Mouse (Mus musculus) bone marrow macrophage, adult 2 months (primary cell): ENCODE measurements at regions not wholly inside any gene's neighbourhood (a gene's known extent, or its start where the extent isn't known, plus 50 kb on each side); places are given as distances from the start of the nearest gene placed in this dataset.

Experiments used
- H3K27ac ChIP-seq: 2 replicates; pipeline ENCODE4 v1.5.1; 2012; ENCODE audit warnings: low read depth, low read length; ENCODE audit not compliant: insufficient read depth
- H3K4me1 ChIP-seq: 2 replicates; pipeline ENCODE4 v1.6.1; 2012; ENCODE audit warnings: low read length; ENCODE audit not compliant: control insufficient read depth, insufficient read depth
- H3K4me3 ChIP-seq: 2 replicates; pipeline ENCODE4 v1.5.1; 2012; ENCODE audit warnings: mild to moderate bottlenecking, low read length, moderate library complexity; ENCODE audit not compliant: insufficient read depth
- CTCF ChIP-seq: IDR thresholded peaks from 2 replicates; pipeline ENCODE4 v1.5.1; 2012; ENCODE audit warnings: low read depth, mild to moderate bottlenecking, low read length, moderate library complexity
- POLR2A ChIP-seq: IDR thresholded peaks from 2 replicates; pipeline ENCODE4 v1.6.1; 2012; ENCODE audit warnings: mild to moderate bottlenecking, low read depth, low read length, borderline replicate concordance

- no peaks in the 10 kb centered on the region for H3K4me1 ChIP-seq
- H3K27ac ChIP-seq, result no peak overlapping the region
- TF ChIP-seq CTCF (no peak), POLR2A (no peak)
- no peak overlapping the region for H3K4me3 ChIP-seq
These were observed 62.7 kb upstream of the Jade1 start for GRCm38 (mm10) chr3:41492727-41493392.

DNA sequence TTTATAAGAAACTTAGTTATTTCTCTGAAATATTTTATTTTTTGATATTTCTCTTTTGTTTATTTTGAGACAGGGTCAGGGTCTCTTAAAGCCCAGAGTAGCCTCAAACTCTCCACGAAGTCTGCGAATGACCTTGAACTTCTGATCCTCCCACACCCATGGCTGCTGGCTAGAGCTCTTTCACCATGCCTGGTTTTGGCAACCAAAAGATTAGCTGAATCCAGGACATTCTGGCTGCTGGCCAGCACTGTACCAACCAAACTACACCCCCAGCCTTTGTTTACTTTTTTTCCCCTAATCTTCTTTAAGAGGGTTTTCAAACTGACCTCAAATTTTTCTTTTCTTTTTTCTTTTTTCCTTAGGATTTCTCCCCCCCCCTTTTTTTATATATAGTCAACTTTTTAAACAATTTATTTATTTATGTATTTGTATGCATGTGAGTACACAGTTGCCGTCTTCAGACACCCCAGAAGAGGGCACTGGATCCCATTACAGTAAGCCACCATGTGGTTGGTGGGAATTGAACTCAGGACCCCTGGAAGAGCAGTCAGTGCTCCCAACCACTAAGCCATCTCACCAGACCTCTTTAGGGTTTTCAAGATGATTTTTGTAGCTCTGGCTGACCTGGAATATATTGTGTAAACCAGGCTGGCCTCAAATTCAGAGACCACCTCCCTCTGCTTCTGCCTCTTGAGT, 63.4 kb upstream of the Jade1 start:
- no peaks in the 10 kb centered on the region for H3K4me1 ChIP-seq
- no peak overlapping the region for H3K4me3 ChIP-seq
- H3K27ac ChIP-seq, result no peak overlapping the region
- TF ChIP-seq CTCF, result no peak
- TF ChIP-seq POLR2A, result no peak

- no peak overlapping the region for H3K4me3 ChIP-seq
- no peak overlapping the region for H3K27ac ChIP-seq
- H3K4me1 ChIP-seq, result no peaks in the 10 kb centered on the region
- TF ChIP-seq POLR2A, result no peak
- TF ChIP-seq CTCF, result no peak
These were observed 64.3 kb upstream of the Jade1 start for GRCm38 (mm10) chr3:41491185-41491584.

DNA sequence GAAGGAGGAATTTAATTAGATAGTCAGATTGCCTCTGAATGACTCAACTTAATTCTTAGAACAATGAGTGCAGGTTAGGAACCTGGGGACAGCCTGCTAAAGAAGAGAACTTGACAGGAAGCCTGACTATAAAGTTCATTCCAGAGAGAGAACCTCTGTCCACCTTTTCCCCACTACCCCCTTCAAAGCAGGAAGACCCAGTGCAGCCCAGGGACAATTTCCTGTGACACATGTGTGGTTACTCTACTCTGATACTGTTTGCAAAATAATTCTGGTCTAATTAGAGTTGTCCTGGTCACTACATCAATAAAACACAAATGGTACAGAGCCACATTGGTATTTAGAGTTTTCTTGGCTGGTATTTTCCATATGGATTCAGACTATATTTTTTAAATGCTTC, 65.5 kb upstream of the Jade1 start:
- H3K4me1 ChIP-seq, result no peaks in the 10 kb centered on the region
- H3K4me3 ChIP-seq, result no peak overlapping the region
- no peak for TF ChIP-seq CTCF
- TF ChIP-seq POLR2A, result no peak
- H3K27ac ChIP-seq, result no peak overlapping the region

GRCm38 (mm10) chr3:41489571-41489970, 66.0 kb upstream of the Jade1 start:
- TF ChIP-seq CTCF, result no peak
- TF ChIP-seq POLR2A, result no peak
- Histone ChIP-seq H3K4me1 (no peaks in the 10 kb centered on the region), H3K27ac (no peak overlapping the region), H3K4me3 (no peak overlapping the region)

DNA sequence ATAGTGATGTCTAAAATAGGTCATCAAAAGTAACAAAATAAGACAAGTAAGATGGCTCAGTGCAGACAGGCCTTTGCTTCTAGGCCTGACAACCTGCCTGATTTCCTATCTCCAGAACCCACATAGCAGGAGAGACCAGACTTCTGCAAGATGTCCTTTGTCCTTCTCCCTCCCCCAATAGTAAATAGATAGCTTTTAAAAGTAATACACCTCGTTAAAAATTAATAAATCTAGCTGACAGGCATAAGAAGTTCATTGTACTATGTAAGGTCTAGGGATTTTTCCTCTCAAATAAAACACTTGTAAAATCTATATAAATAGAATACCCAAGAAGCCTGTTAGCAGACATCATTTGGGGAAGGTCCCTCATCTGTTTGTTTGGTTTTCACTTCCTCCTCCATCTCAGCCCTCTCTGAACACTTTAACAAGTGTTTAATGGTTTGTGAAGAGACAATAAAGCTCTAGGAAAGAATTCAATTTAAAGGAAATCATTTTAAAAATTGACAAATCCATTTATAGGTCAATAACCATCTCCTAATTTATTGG, 67.2 kb upstream of the Jade1 start:
- no peak for TF ChIP-seq CTCF
- no peak for TF ChIP-seq POLR2A
- Histone ChIP-seq H3K27ac (no peak overlapping the region), H3K4me3 (no peak overlapping the region), H3K4me1 (no peaks in the 10 kb centered on the region)

DNA sequence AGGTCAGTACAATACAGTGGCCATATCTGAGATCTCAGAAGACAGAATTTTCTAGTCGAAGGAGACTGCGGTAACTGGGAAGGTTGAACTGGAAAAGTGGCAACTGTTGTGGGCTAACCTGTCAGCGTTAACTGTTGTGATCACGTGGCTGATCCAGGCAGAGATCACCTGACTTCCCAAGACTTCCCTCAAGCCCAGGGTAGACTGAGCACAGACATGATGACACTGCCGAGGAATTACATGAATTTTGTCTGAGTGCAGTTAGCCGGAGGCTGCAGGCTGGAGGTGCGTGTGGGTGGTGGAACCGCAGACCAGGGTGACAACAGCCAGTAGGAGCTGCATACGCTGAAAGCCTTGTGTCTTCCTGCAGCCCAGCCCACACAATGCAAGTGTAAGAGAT, 70.6 kb upstream of the Jade1 start:
- H3K4me3 ChIP-seq, result no peak overlapping the region
- no peak for TF ChIP-seq CTCF
- no peak for TF ChIP-seq POLR2A
- no peak overlapping the region for H3K27ac ChIP-seq
- no peaks in the 10 kb centered on the region for H3K4me1 ChIP-seq

DNA sequence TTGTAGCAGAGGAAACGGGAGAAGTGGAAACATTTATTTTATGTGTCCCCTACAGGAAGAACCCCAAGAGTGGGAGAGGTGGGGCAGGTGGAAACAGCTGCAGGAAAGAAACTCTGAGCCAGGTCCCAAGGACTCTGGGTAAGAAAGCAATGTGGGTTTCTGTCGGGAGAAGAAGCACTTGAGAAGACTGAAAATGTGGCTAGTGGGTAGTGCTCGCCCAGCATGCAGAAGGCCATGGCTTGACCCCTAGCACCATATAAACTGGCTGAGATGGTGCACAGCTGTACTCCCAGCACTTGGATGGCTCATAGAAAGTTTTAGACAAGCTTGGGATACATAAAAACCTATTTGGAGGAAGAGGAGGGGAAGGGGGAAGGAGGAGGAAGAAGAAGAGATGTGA, 71.9 kb upstream of the Jade1 start:
- Histone ChIP-seq H3K27ac (no peak overlapping the region), H3K4me3 (no peak overlapping the region), H3K4me1 (no peaks in the 10 kb centered on the region)
- TF ChIP-seq CTCF, result no peak
- TF ChIP-seq POLR2A, result no peak

- no peak for TF ChIP-seq CTCF
- TF ChIP-seq POLR2A, result no peak
- H3K4me1 ChIP-seq, result no peaks in the 10 kb centered on the region
- H3K4me3 ChIP-seq, result no peak overlapping the region
- H3K27ac ChIP-seq, result no peak overlapping the region
These were observed 72.5 kb upstream of the Jade1 start for GRCm38 (mm10) chr3:41482881-41483494.

DNA sequence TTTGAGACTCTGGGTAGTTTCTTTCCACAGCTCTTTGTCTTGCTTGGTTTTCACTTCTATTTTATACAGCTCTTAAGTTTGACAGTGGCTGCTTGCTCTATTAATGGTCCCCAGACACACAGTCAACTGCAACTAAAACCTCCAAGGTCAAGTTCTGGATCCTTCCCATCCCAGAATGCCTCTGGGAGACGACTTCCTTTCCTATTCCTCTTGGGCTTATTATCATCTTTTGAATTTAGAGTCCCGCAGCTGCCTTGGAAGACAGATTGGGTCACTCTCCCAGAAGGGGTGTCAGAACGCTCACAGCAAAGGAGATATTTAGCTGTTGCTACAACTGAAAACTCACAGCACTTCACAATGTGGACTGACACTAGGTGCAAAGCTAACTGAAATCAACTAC, 75.3 kb upstream of the Jade1 start:
- Histone ChIP-seq H3K4me3 (no peak overlapping the region), H3K27ac (no peak overlapping the region), H3K4me1 (no peaks in the 10 kb centered on the region)
- TF ChIP-seq CTCF (no peak), POLR2A (no peak)
